Mouse (Mus musculus) left cerebral cortex, adult 9 months (tissue): ENCODE results near the gene Slit1.

Experiments
- DNase-seq, 2 experiments: peaks; one replicate each; pipeline ENCODE4 v3.0.0; 2022; ENCODE audit warnings: low spot score in 2 of 2

The Slit1 gene

GRCm38 (mm10) chr19:41724831-41725470 is 18.5 kb downstream of the Slit1 start:
- DNase-seq: no peak

GRCm38 (mm10) chr19:41723337-41723736 is 20.1 kb downstream of the Slit1 start:
- no peak for DNase-seq

- DNase-seq: no peak
These were observed 24.0 kb downstream of the Slit1 start for GRCm38 (mm10) chr19:41719436-41719835.

- no peak for DNase-seq
These were observed 26.9 kb downstream of the Slit1 start for GRCm38 (mm10) chr19:41716233-41717218.

GRCm38 (mm10) chr19:41714431-41714917 is 29.0 kb downstream of the Slit1 start:
- DNase-seq: no peak

- no peak for DNase-seq
These were observed 30.6 kb downstream of the Slit1 start for GRCm38 (mm10) chr19:41712829-41713228.

GRCm38 (mm10) chr19:41711665-41712064 is 31.8 kb downstream of the Slit1 start:
- no peak for DNase-seq

GRCm38 (mm10) chr19:41709497-41710165 is 33.8 kb downstream of the Slit1 start:
- DNase-seq: no peak

GRCm38 (mm10) chr19:41707850-41708249 is 35.6 kb downstream of the Slit1 start:
- DNase-seq: no peak

- DNase-seq: no peak
These were observed 37.2 kb downstream of the Slit1 start for GRCm38 (mm10) chr19:41706094-41706828.

GRCm38 (mm10) chr19:41705416-41705815 is 38.0 kb downstream of the Slit1 start:
- no peak for DNase-seq

GRCm38 (mm10) chr19:41702638-41703037 is 40.8 kb downstream of the Slit1 start:
- no peak for DNase-seq

GRCm38 (mm10) chr19:41698857-41699424 is 44.5 kb downstream of the Slit1 start:
- DNase-seq: no peak

- no peak for DNase-seq
These were observed 45.5 kb downstream of the Slit1 start for GRCm38 (mm10) chr19:41697807-41698515.

GRCm38 (mm10) chr19:41697111-41697806 is 46.2 kb downstream of the Slit1 start:
- DNase-seq: peak; percentile 85 to 92

- DNase-seq: no peak
These were observed 47.0 kb downstream of the Slit1 start for GRCm38 (mm10) chr19:41696443-41696842.

GRCm38 (mm10) chr19:41695046-41695445 is 48.4 kb downstream of the Slit1 start:
- DNase-seq: peak in 1 of 2 experiments; percentile 70

GRCm38 (mm10) chr19:41694610-41695009 is 48.9 kb downstream of the Slit1 start:
- DNase-seq: no peak

GRCm38 (mm10) chr19:41693727-41694126 is 49.7 kb downstream of the Slit1 start:
- DNase-seq: peak in 1 of 2 experiments; percentile 62

GRCm38 (mm10) chr19:41690064-41690463 is 53.4 kb downstream of the Slit1 start:
- no peak for DNase-seq
